Mouse (Mus musculus) liver, adult (tissue): ENCODE measurements around the gene Cgn.

Experiments used
- GATA4 ChIP-seq: IDR thresholded peaks from 2 replicates; pipeline ENCODE4 v1.6.1; 2014; ENCODE audit warnings: mild to moderate bottlenecking, low read length; ENCODE audit not compliant: insufficient replicate concordance

Cgn gene

GRCm38 (mm10) chr3:94804976-94805375 is 18.7 kb upstream of the Cgn start:
- no peak for TF ChIP-seq GATA4

GRCm38 (mm10) chr3:94804146-94804545 is 17.9 kb upstream of the Cgn start:
- TF ChIP-seq GATA4, result no peak

- no peak for TF ChIP-seq GATA4
Observed at GRCm38 (mm10) chr3:94796181-94796580, 9.9 kb upstream of the Cgn start.

DNA sequence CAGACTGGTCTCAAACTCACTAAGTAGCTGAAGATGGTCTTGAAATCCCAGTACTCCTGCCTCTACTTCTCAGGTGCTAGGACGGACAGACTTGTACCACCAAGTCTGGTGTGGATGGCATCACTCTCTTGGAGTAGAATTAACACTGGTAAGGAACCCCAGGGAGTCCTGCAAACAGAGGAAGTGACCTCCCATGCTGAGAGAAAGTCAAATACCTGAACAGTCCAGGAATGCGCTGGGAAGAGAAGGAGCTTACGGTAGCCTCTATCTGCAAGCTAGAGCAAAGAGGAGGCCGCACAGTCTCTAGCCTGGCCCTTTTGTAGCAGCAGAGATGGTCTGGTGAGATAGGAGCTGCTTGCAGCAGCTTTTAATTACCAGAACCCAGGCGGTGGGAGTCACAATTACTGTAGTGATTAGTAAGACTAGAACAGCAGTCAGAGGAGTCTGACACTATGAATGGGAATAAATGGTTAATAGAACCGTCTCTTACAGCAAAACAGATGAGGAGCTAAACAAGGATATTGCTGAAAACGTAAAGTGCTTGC is 9.4 kb upstream of the Cgn start:
- TF ChIP-seq GATA4, result no peak

GRCm38 (mm10) chr3:94794359-94794758 is 8.1 kb upstream of the Cgn start:
- TF ChIP-seq GATA4, result no peak

GRCm38 (mm10) chr3:94793672-94794071 is 7.4 kb upstream of the Cgn start:
- TF ChIP-seq GATA4, result no peak

GRCm38 (mm10) chr3:94792258-94792657 is 6.0 kb upstream of the Cgn start:
- no peak for TF ChIP-seq GATA4

GRCm38 (mm10) chr3:94789516-94789915 is 3.2 kb upstream of the Cgn start:
- TF ChIP-seq GATA4, result no peak

- TF ChIP-seq GATA4, result no peak
Observed at GRCm38 (mm10) chr3:94789071-94789470, 2.8 kb upstream of the Cgn start.

DNA sequence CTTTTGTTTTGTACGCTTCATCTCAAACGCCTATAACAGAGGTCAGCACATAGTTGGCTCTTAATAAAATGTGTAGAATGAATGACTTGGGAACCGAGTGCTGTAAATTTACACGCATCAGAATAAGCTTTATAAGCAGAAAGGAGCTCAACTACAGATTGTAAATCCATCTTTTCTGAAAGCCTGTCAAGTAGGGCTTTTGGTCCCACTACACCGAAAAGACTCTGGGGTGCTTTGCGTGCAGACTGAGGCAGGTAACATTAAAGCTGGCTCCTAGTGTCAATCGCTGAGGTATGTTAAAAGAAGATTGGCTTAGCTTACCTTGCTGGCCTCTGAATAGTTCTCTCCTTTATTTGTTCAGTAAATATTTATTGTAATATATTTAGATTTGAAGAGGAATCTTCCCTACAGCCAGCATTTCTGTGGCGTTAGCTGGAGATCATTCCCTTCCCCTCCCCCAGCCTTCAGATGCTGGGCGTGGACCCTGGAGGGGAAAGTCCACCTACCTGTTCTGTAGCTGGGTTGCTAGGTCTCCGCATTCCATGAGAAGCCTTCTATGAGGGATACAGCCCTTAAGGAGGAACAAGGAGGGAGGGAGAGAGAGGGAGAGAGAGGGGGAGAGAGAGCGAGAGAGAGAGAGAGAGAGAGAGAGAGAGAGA is 959 bp upstream of the Cgn start:
- no peak for TF ChIP-seq GATA4

- TF ChIP-seq GATA4, result no peak
Observed at GRCm38 (mm10) chr3:94785958-94786357, 334 bp downstream of the Cgn start.

- no peak for TF ChIP-seq GATA4
Observed at GRCm38 (mm10) chr3:94784171-94784701, 2.1 kb downstream of the Cgn start.

DNA sequence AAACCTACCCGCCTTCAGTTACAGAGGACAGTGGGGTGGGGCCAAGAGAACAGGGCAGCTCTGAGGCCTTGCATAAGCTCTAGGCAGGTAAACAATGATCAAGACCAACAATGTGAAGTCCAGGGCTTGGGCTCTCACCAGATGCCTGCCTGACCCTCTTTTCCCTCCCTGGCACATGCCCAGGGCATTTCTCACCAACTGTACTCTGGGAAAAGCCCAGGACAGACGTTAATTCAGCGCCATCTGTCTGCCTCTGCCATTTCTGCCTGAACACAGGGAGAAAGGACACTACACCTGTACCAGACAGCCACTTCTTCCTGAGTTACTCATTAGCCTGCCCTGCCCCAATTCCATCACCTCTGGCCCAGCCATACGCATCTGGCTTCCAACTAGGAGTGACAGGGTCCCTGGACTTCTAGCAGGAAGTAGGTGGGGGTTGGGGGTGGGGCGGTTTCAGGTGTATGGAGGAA is 2.8 kb downstream of the Cgn start:
- no peak for TF ChIP-seq GATA4

DNA sequence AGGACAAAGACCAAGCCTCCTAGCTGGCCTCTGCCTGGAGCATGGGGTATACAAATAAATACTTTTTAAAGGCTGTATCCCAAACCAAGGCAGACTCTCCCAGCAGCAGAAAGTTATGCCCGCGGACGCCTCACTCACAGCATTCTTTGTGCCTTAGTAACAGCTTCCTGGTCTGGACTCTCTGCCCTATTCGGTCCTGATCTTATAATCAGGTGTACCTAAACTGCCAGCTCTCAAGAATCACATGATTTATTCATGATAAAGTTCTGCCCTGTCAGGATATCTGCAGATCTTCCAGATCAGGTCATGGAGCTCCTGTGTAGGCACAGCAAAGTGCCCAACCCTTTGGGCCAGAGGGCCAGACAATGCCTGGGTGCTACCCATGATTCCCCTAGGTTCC is 3.4 kb downstream of the Cgn start:
- no peak for TF ChIP-seq GATA4

DNA sequence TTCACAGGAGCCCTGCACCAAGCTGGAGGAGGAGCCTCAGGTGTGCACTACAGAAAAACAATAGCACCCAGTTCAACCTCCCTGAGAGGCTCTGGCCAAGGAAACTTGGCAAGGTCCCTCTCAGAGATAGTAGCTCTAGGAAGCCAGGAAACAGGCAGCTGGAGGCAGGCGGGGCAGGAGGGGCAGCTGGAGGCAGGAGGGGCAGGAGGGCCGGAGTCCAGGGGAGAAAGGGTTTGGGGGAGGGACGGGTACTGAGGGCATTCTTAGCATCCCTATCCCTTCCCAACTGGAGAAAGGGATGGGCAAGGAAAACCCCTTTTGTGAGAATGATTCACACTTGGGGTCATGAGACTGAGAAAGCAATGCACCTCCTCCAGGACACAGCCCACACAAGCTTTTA is 4.9 kb downstream of the Cgn start:
- no peak for TF ChIP-seq GATA4

GRCm38 (mm10) chr3:94775886-94776285 is 10.4 kb downstream of the Cgn start:
- no peak for TF ChIP-seq GATA4

GRCm38 (mm10) chr3:94774039-94774438 is 12.3 kb downstream of the Cgn start:
- no peak for TF ChIP-seq GATA4
